Mouse (Mus musculus): Measurements from ENCODE around the gene Asap2. TPM values are rescaled to one million over a fixed set of nuclear protein-coding genes. Genes with fewer than 3 reads are reported as not detected.

The Asap2 gene
- polyA plus RNA-seq, 1 experiment from 2014 or later: 7.6 TPM

GRCm38 (mm10) chr12:21123647-21124046 lies 133.4 kb downstream of the Asap2 start:
- Histone ChIP-seq H3K9me3 (ENCODE audit: control insufficient read depth, low read length) (no peaks in the 10 kb centered on the region), H3K4me2 (ENCODE audit: low read length) (no peak overlapping the region), H3K27me3 (ENCODE audit: control insufficient read depth, insufficient read depth, low read length) (no peaks in the 10 kb centered on the region), H3K4me1 (ENCODE audit: control insufficient read depth in 2 of 2, insufficient read depth in 2 of 2, low read length in 2 of 2) (peaks cover 10 to 24% of the 10 kb centered on the region in 2 experiments), H3K27ac (replicated peaks in 1 of 2; ENCODE audit: control insufficient read depth in 1 of 2, insufficient read depth in 1 of 2, low read depth in 2 of 2, low read length in 2 of 2) (no peak overlapping the region), H3K4me3 (ENCODE audit: control insufficient read depth in 1 of 2, insufficient read depth in 1 of 2, low read depth in 1 of 2, low read length in 2 of 2) (no peak overlapping the region), H3K9ac (ENCODE audit: low read length) (no peak overlapping the region), H3K36me3 (ENCODE audit: control insufficient read depth, insufficient read depth, low read length) (no peaks in the 10 kb centered on the region)
- 57% methylated on average over 5 of the region's 5 CpGs for WGBS
- no peak for ATAC-seq (ENCODE audit: insufficient number of reproducible peaks, insufficient read depth, low FRiP score, low read depth)

GRCm38 (mm10) chr12:21125675-21126470 lies 135.6 kb downstream of the Asap2 start:
- no peaks in the 10 kb centered on the region for H3K27me3 ChIP-seq (ENCODE audit: control insufficient read depth, insufficient read depth, low read length)
- H3K4me2 ChIP-seq (ENCODE audit: low read length): no peak overlapping the region
- H3K36me3 ChIP-seq (ENCODE audit: control insufficient read depth, insufficient read depth, low read length): no peaks in the 10 kb centered on the region
- no peak overlapping the region for H3K4me3 ChIP-seq (ENCODE audit: control insufficient read depth in 1 of 2, insufficient read depth in 1 of 2, low read depth in 1 of 2, low read length in 2 of 2)
- no peak overlapping the region for H3K9ac ChIP-seq (ENCODE audit: low read length)
- no peaks in the 10 kb centered on the region for H3K9me3 ChIP-seq (ENCODE audit: control insufficient read depth, low read length)
- ATAC-seq (ENCODE audit: insufficient number of reproducible peaks, insufficient read depth, low FRiP score, low read depth): no peak
- H3K27ac ChIP-seq (replicated peaks in 1 of 2; ENCODE audit: control insufficient read depth in 1 of 2, insufficient read depth in 1 of 2, low read depth in 2 of 2, low read length in 2 of 2): no peak overlapping the region
- peaks cover 19 to 29% of the 10 kb centered on the region in 2 experiments for H3K4me1 ChIP-seq (ENCODE audit: control insufficient read depth in 2 of 2, insufficient read depth in 2 of 2, low read length in 2 of 2)
- 64% methylated on average over 10 of the region's 10 CpGs for WGBS

GRCm38 (mm10) chr12:21126516-21126915 lies 136.3 kb downstream of the Asap2 start:
- no peak overlapping the region for H3K4me2 ChIP-seq (ENCODE audit: low read length)
- no peaks in the 10 kb centered on the region for H3K9me3 ChIP-seq (ENCODE audit: control insufficient read depth, low read length)
- no peak overlapping the region for H3K4me3 ChIP-seq (ENCODE audit: control insufficient read depth in 1 of 2, insufficient read depth in 1 of 2, low read depth in 1 of 2, low read length in 2 of 2)
- H3K36me3 ChIP-seq (ENCODE audit: control insufficient read depth, insufficient read depth, low read length): no peaks in the 10 kb centered on the region
- no peak for ATAC-seq (ENCODE audit: insufficient number of reproducible peaks, insufficient read depth, low FRiP score, low read depth)
- H3K27me3 ChIP-seq (ENCODE audit: control insufficient read depth, insufficient read depth, low read length): no peaks in the 10 kb centered on the region
- H3K4me1 ChIP-seq (ENCODE audit: control insufficient read depth in 2 of 2, insufficient read depth in 2 of 2, low read length in 2 of 2): peaks cover 19 to 31% of the 10 kb centered on the region in 2 experiments
- no peak overlapping the region for H3K9ac ChIP-seq (ENCODE audit: low read length)
- no peak overlapping the region for H3K27ac ChIP-seq (replicated peaks in 1 of 2; ENCODE audit: control insufficient read depth in 1 of 2, insufficient read depth in 1 of 2, low read depth in 2 of 2, low read length in 2 of 2)
- 84% methylated on average over 4 of the region's 4 CpGs for WGBS

GRCm38 (mm10) chr12:21128930-21129869 lies 138.9 kb downstream of the Asap2 start:
- Histone ChIP-seq H3K27me3 (ENCODE audit: control insufficient read depth, insufficient read depth, low read length) (no peaks in the 10 kb centered on the region), H3K4me2 (ENCODE audit: low read length) (no peak overlapping the region), H3K9me3 (ENCODE audit: control insufficient read depth, low read length) (no peaks in the 10 kb centered on the region), H3K4me3 (ENCODE audit: control insufficient read depth in 1 of 2, insufficient read depth in 1 of 2, low read depth in 1 of 2, low read length in 2 of 2) (no peak overlapping the region), H3K4me1 (ENCODE audit: control insufficient read depth in 2 of 2, insufficient read depth in 2 of 2, low read length in 2 of 2) (peaks cover 38 to 57% of the 10 kb centered on the region in 2 experiments), H3K36me3 (ENCODE audit: control insufficient read depth, insufficient read depth, low read length) (no peaks in the 10 kb centered on the region), H3K9ac (ENCODE audit: low read length) (no peak overlapping the region), H3K27ac (replicated peaks in 1 of 2; ENCODE audit: control insufficient read depth in 1 of 2, insufficient read depth in 1 of 2, low read depth in 2 of 2, low read length in 2 of 2) (peak overlapping the region; percentile 46 to 51; a peak in 3 of 4 replicates)
- WGBS: 69% methylated on average over 9 of the region's 9 CpGs
- ATAC-seq (ENCODE audit: insufficient number of reproducible peaks, insufficient read depth, low FRiP score, low read depth): peak; percentile 22; the same call in 1 of the 2 replicates

GRCm38 (mm10) chr12:21130274-21130823 lies 140.1 kb downstream of the Asap2 start:
- 50% methylated on average over 10 of the region's 10 CpGs for WGBS
- Histone ChIP-seq H3K4me2 (ENCODE audit: low read length) (no peak overlapping the region), H3K9ac (ENCODE audit: low read length) (no peak overlapping the region), H3K9me3 (ENCODE audit: control insufficient read depth, low read length) (no peaks in the 10 kb centered on the region), H3K36me3 (ENCODE audit: control insufficient read depth, insufficient read depth, low read length) (no peaks in the 10 kb centered on the region), H3K27ac (replicated peaks in 1 of 2; ENCODE audit: control insufficient read depth in 1 of 2, insufficient read depth in 1 of 2, low read depth in 2 of 2, low read length in 2 of 2) (no peak overlapping the region), H3K4me3 (ENCODE audit: control insufficient read depth in 1 of 2, insufficient read depth in 1 of 2, low read depth in 1 of 2, low read length in 2 of 2) (no peak overlapping the region), H3K4me1 (ENCODE audit: control insufficient read depth in 2 of 2, insufficient read depth in 2 of 2, low read length in 2 of 2) (peaks cover 41 to 61% of the 10 kb centered on the region in 2 experiments), H3K27me3 (ENCODE audit: control insufficient read depth, insufficient read depth, low read length) (no peaks in the 10 kb centered on the region)
- no peak for ATAC-seq (ENCODE audit: insufficient number of reproducible peaks, insufficient read depth, low FRiP score, low read depth)

GRCm38 (mm10) chr12:21132537-21132936 lies 142.3 kb downstream of the Asap2 start:
- H3K36me3 ChIP-seq (ENCODE audit: control insufficient read depth, insufficient read depth, low read length): no peaks in the 10 kb centered on the region
- H3K4me1 ChIP-seq (ENCODE audit: control insufficient read depth in 2 of 2, insufficient read depth in 2 of 2, low read length in 2 of 2): peaks cover 52 to 78% of the 10 kb centered on the region in 2 experiments
- H3K27ac ChIP-seq (replicated peaks in 1 of 2; ENCODE audit: control insufficient read depth in 1 of 2, insufficient read depth in 1 of 2, low read depth in 2 of 2, low read length in 2 of 2): peak overlapping the region; percentile 36 to 46
- H3K4me2 ChIP-seq (ENCODE audit: low read length): peak overlapping the region; percentile 49
- H3K27me3 ChIP-seq (ENCODE audit: control insufficient read depth, insufficient read depth, low read length): no peaks in the 10 kb centered on the region
- H3K4me3 ChIP-seq (ENCODE audit: control insufficient read depth in 1 of 2, insufficient read depth in 1 of 2, low read depth in 1 of 2, low read length in 2 of 2): no peak overlapping the region
- ATAC-seq (ENCODE audit: insufficient number of reproducible peaks, insufficient read depth, low FRiP score, low read depth): no peak
- 17% methylated on average over 10 of the region's 10 CpGs for WGBS
- H3K9ac ChIP-seq (ENCODE audit: low read length): no peak overlapping the region; the same call in 1 of the 2 replicates
- H3K9me3 ChIP-seq (ENCODE audit: control insufficient read depth, low read length): no peaks in the 10 kb centered on the region

- peak overlapping the region; percentile 36 to 46 for H3K27ac ChIP-seq (replicated peaks in 1 of 2; ENCODE audit: control insufficient read depth in 1 of 2, insufficient read depth in 1 of 2, low read depth in 2 of 2, low read length in 2 of 2)
- H3K4me1 ChIP-seq (ENCODE audit: control insufficient read depth in 2 of 2, insufficient read depth in 2 of 2, low read length in 2 of 2): peaks cover 52 to 73% of the 10 kb centered on the region in 2 experiments
- no peaks in the 10 kb centered on the region for H3K36me3 ChIP-seq (ENCODE audit: control insufficient read depth, insufficient read depth, low read length)
- peak overlapping the region; percentile 25; the same call in 1 of the 2 replicates for H3K9ac ChIP-seq (ENCODE audit: low read length)
- H3K4me2 ChIP-seq (ENCODE audit: low read length): peak overlapping the region; percentile 49
- H3K9me3 ChIP-seq (ENCODE audit: control insufficient read depth, low read length): no peaks in the 10 kb centered on the region
- ATAC-seq (ENCODE audit: insufficient number of reproducible peaks, insufficient read depth, low FRiP score, low read depth): no peak
- WGBS: 51% methylated on average over 4 of the region's 4 CpGs
- no peak overlapping the region for H3K4me3 ChIP-seq (ENCODE audit: control insufficient read depth in 1 of 2, insufficient read depth in 1 of 2, low read depth in 1 of 2, low read length in 2 of 2)
- no peaks in the 10 kb centered on the region for H3K27me3 ChIP-seq (ENCODE audit: control insufficient read depth, insufficient read depth, low read length)
Observed at GRCm38 (mm10) chr12:21133031-21133430, 142.8 kb downstream of the Asap2 start.

All from heart, embryonic 14.5 days (tissue).